Mouse (Mus musculus) E14TG2a.4 (cell line): ENCODE measurements around the gene Steap4.
"Not testable (repeated sequence)": the region's sequence is repeated elsewhere in the genome, so short reads cannot be mapped to it uniquely, and the experiment has no call there.

Experiments used
- H3K27me3 ChIP-seq: 2 replicates; pipeline ENCODE4 v1.6.1; 2014; ENCODE audit warnings: low read length, control low read depth; ENCODE audit not compliant: insufficient read depth
- H3K36me3 ChIP-seq: 2 replicates; pipeline ENCODE4 v1.6.1; 2014; ENCODE audit warnings: low read length, control low read depth; ENCODE audit not compliant: insufficient read depth
- H3K4me1 ChIP-seq: replicated peaks from 2 replicates; pipeline ENCODE4 v1.6.1; 2014; ENCODE audit warnings: low read depth, low read length, control low read depth
- H3K4me3 ChIP-seq: replicated peaks from 2 replicates; pipeline ENCODE4 v1.5.1; 2014; ENCODE audit warnings: mild to moderate bottlenecking, low read length
- H3K9me3 ChIP-seq: 2 replicates; pipeline ENCODE4 v1.6.1; 2014; ENCODE audit warnings: low read length, control low read depth
- CTCF ChIP-seq: conservative IDR thresholded peaks from 2 replicates; pipeline ENCODE4 v1.5.1; 2014; ENCODE audit warnings: low read length
- NANOG ChIP-seq: IDR thresholded peaks from 2 replicates; pipeline ENCODE4 v1.6.1; 2014; ENCODE audit warnings: borderline replicate concordance, low read length, mixed read lengths
- POU5F1 ChIP-seq: IDR thresholded peaks from 2 replicates; pipeline ENCODE4 v1.6.1; 2014; ENCODE audit warnings: low read length, borderline replicate concordance

Gene Steap4

GRCm38 (mm10) chr5:7960176-7960575 lies at the start of gene Steap4:
Gene Steap4 (plus strand): TSS chr5:7960457.
- Histone ChIP-seq H3K4me1 (peaks cover 15% of the 10 kb centered on the region), H3K27me3 (no peaks in the 10 kb centered on the region), H3K4me3 (peak within 1 kb of the TSS; percentile 58), H3K9me3 (peaks cover 9% of the 10 kb centered on the region; the same call in 1 of the 2 replicates), H3K36me3 (no peaks in the 10 kb centered on the region)
- no peak for TF ChIP-seq POU5F1
- no peak for TF ChIP-seq CTCF
- peak; percentile 61; the same call in 1 of the 2 replicates for TF ChIP-seq NANOG

GRCm38 (mm10) chr5:7911975-7912374 lies 48.3 kb upstream of the Steap4 start:
- no peak for TF ChIP-seq NANOG
- TF ChIP-seq CTCF, result no peak
- TF ChIP-seq POU5F1, result no peak
- Histone ChIP-seq H3K9me3 (no peaks in the 10 kb centered on the region), H3K4me1 (no peaks in the 10 kb centered on the region), H3K4me3 (no peak overlapping the region), H3K27me3 (no peaks in the 10 kb centered on the region), H3K36me3 (no peaks in the 10 kb centered on the region)

GRCm38 (mm10) chr5:7917501-7918295 lies 42.6 kb upstream of the Steap4 start:
- no peaks in the 10 kb centered on the region for H3K36me3 ChIP-seq
- H3K4me3 ChIP-seq, result no peak overlapping the region
- no peaks in the 10 kb centered on the region for H3K4me1 ChIP-seq
- TF ChIP-seq NANOG, result no peak
- no peak for TF ChIP-seq CTCF
- TF ChIP-seq POU5F1, result no peak
- peaks cover 8% of the 10 kb centered on the region for H3K9me3 ChIP-seq
- H3K27me3 ChIP-seq, result no peaks in the 10 kb centered on the region

GRCm38 (mm10) chr5:7918296-7918579 lies 42.0 kb upstream of the Steap4 start:
- no peak overlapping the region for H3K4me3 ChIP-seq
- H3K36me3 ChIP-seq, result no peaks in the 10 kb centered on the region
- TF ChIP-seq NANOG, result no peak
- no peak for TF ChIP-seq CTCF
- no peak for TF ChIP-seq POU5F1
- no peaks in the 10 kb centered on the region for H3K27me3 ChIP-seq
- no peaks in the 10 kb centered on the region for H3K4me1 ChIP-seq
- H3K9me3 ChIP-seq, result peaks cover 13% of the 10 kb centered on the region

- Histone ChIP-seq H3K27me3 (no peaks in the 10 kb centered on the region), H3K4me3 (no peak overlapping the region), H3K36me3 (no peaks in the 10 kb centered on the region), H3K4me1 (no peaks in the 10 kb centered on the region), H3K9me3 (peaks cover 27% of the 10 kb centered on the region)
- TF ChIP-seq NANOG, result no peak
- TF ChIP-seq CTCF, result no peak
- TF ChIP-seq POU5F1, result no peak
Measured at GRCm38 (mm10) chr5:7919681-7920080, 40.6 kb upstream of the Steap4 start.

- no peaks in the 10 kb centered on the region for H3K4me1 ChIP-seq
- peaks cover 56% of the 10 kb centered on the region for H3K9me3 ChIP-seq
- TF ChIP-seq NANOG (no peak), POU5F1 (no peak), CTCF (no peak)
- no peak overlapping the region for H3K4me3 ChIP-seq
- no peaks in the 10 kb centered on the region for H3K36me3 ChIP-seq
- H3K27me3 ChIP-seq, result no peaks in the 10 kb centered on the region
Measured at GRCm38 (mm10) chr5:7922751-7923150, 37.5 kb upstream of the Steap4 start.

GRCm38 (mm10) chr5:7923666-7924065 lies 36.6 kb upstream of the Steap4 start:
- Histone ChIP-seq H3K9me3 (peaks cover 62% of the 10 kb centered on the region), H3K4me1 (no peaks in the 10 kb centered on the region), H3K4me3 (no peak overlapping the region), H3K27me3 (no peaks in the 10 kb centered on the region), H3K36me3 (no peaks in the 10 kb centered on the region)
- TF ChIP-seq CTCF (no peak), POU5F1 (no peak), NANOG (no peak)

- Histone ChIP-seq H3K9me3 (peaks cover 92% of the 10 kb centered on the region), H3K4me1 (no peaks in the 10 kb centered on the region), H3K27me3 (no peaks in the 10 kb centered on the region), H3K4me3 (no peak overlapping the region), H3K36me3 (no peaks in the 10 kb centered on the region)
- no peak for TF ChIP-seq CTCF
- TF ChIP-seq POU5F1, result no peak
Measured at GRCm38 (mm10) chr5:7932234-7933221, 27.7 kb upstream of the Steap4 start.

- H3K36me3 ChIP-seq, result not testable (repeated sequence)
Measured at GRCm38 (mm10) chr5:7933495-7933894, 26.8 kb upstream of the Steap4 start.

More at GRCm38 (mm10) chr5:7933495-7933894, 26.8 kb upstream of the Steap4 start:
- H3K27me3 ChIP-seq, H3K4me3 ChIP-seq, H3K4me1 ChIP-seq: not testable (repeated sequence)
- peaks cover 82% of the 10 kb centered on the region for H3K9me3 ChIP-seq
